Mouse (Mus musculus): ENCODE data around the gene Syap1. TPM values are rescaled to one million over a fixed set of nuclear protein-coding genes. Genes with fewer than 3 reads are reported as not detected.
A peak's percentile ranks its signal among the peaks of the same experiment; 100 is the strongest.
"Not testable (repeated sequence)": the region's sequence is repeated elsewhere in the genome, so short reads cannot be mapped to it uniquely, and the experiment has no call there.

The Syap1 gene
- polyA plus RNA-seq, 1 experiment from 2014 or later, result 20.5 TPM

DNA sequence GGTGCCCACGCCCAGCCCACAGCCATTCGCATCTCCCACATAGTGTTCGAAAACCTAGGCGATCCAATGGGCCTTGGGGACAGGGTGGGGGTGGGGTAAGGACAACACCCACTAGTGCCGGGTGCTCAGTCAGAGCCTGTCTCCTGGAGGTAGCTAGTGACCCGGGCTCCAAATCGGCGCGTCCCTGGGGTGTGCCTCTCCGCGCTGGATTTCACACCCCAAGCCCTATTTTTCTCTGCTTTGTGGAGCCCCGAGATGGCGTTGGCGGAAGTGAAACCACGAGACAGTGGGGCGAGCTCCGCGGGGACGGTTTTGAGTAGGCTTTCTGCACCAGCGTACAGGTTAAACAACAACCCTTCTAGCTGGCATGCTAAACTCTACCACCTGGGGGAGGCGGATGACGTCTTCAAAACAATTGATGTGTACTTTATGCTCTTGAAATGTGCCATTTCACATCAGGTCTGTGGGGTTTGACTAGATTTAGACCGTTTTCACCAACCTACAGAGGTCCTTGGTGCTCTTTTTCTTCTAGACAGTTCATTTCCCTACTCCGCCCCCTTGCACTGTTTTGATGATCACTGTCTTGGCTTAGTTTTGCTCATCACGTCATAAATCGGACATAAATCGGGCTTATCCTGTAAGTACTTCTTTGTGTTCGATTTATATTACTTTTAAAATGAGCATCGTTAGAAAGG lies 13.9 kb upstream of the Syap1 start:
- Histone ChIP-seq H3K4me2 (ENCODE audit: low read depth, low read length) (peak overlapping the region; percentile 71), H3K27ac (ENCODE audit: low read depth) (peak overlapping the region; percentile 92), H3K4me3 (ENCODE audit: low read depth, low read length) (peak overlapping the region; percentile 61), H3K36me3 (replicated peaks; ENCODE audit: insufficient read depth, low read length) (no peaks in the 10 kb centered on the region), H3K9me3 (ENCODE audit: low read length) (no peaks in the 10 kb centered on the region), H3K9ac (replicated peaks) (peak overlapping the region; percentile 71), H3K4me1 (ENCODE audit: insufficient read depth) (no peaks in the 10 kb centered on the region), H3K27me3 (ENCODE audit: insufficient read depth, low read length) (no peaks in the 10 kb centered on the region)
- TF ChIP-seq CTCF (IDR thresholded peaks at IDR 0.05; ENCODE audit: low read depth) (peak; percentile 15; the same call in 1 of the 2 replicates), EP300 (IDR thresholded peaks at IDR 0.05; ENCODE audit: low read depth) (no peak)
- DNase-seq (no peak), ATAC-seq (peak; percentile 86)
- WGBS (ENCODE audit: insufficient replicate concordance), result 18% methylated on average over 28 of the region's 29 CpGs

DNA sequence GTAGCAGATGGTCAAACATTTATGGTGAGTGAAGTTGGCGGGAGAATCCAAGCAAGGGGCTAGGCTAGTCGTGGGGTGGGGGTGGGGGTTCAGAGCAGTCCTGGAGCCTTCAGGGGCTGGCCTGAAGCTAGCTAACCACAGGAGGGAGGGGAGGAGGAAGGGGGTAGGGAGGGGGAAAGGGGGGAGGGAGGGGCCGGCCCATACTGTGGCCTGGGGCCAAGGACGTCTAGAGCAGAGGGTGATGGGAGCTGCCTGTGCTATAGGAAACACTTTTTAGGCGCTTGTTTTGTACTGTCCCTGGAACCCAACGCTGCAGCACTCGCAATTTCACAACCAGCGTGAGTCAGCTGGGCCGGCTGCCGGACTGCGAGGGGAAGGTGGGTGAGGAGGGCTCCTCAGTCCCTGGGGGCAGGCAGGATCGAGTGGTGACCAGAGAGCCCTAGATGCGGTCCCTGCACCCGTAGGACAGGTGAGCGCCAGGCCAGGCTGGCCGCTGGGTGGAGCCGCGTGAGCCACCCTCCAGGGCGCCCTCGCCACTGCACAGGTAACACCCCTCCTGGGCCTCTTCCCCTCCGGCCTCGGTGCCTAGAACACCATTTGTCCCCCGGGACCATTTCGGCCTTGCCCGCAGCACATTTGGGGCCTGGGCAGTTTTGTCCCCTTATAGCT lies 13.3 kb upstream of the Syap1 start:
- no peaks in the 10 kb centered on the region for H3K4me1 ChIP-seq (ENCODE audit: insufficient read depth)
- DNase-seq, result peak; percentile 60
- H3K27me3 ChIP-seq (ENCODE audit: insufficient read depth, low read length), result no peaks in the 10 kb centered on the region
- H3K4me2 ChIP-seq (ENCODE audit: low read depth, low read length), result peak overlapping the region; percentile 71
- TF ChIP-seq EP300 (IDR thresholded peaks at IDR 0.05; ENCODE audit: low read depth) (no peak), CTCF (IDR thresholded peaks at IDR 0.05; ENCODE audit: low read depth) (no peak)
- peak; percentile 87 for ATAC-seq
- 20% methylated on average over 20 of the region's 25 CpGs for WGBS (ENCODE audit: insufficient replicate concordance)
- H3K36me3 ChIP-seq (replicated peaks; ENCODE audit: insufficient read depth, low read length), result no peaks in the 10 kb centered on the region
- H3K27ac ChIP-seq (ENCODE audit: low read depth), result peak overlapping the region; percentile 92
- peak overlapping the region; percentile 61 for H3K4me3 ChIP-seq (ENCODE audit: low read depth, low read length)
- H3K9me3 ChIP-seq (ENCODE audit: low read length), result no peaks in the 10 kb centered on the region
- H3K9ac ChIP-seq (replicated peaks), result peak overlapping the region; percentile 71

DNA sequence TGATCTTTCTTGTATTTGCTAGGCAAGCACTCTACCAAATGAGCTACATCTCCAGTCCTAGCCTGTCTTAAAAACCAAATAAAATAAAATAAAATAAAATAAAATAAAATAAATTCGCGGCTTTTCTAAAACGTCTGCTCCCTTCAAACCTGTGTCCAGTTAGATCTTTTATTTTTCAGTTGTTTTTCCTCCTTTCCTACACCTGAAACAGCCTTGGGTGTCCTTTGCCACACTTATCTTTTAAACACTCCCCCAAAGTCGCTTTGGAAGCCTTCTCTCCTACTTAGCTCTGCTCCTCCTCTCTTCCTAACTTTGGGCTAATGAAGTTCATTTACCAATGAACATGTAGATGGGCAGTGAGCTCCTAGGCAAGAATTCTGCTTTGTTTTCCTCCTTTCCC lies 12.7 kb upstream of the Syap1 start, which contains the start of gene Ctps2:
TSS of gene Ctps2 (plus strand) at position 301 of the 400 bp plus-strand sequence.
- ATAC-seq (no peak), DNase-seq (no peak)
- Histone ChIP-seq H3K27ac (ENCODE audit: low read depth) (peak within 1 kb of the TSS; percentile 92), H3K9ac (replicated peaks) (peak within 1 kb of the TSS; percentile 71), H3K4me1 (ENCODE audit: insufficient read depth) (no peaks in the 10 kb centered on the region), H3K4me2 (ENCODE audit: low read depth, low read length) (peak within 1 kb of the TSS; percentile 71), H3K4me3 (ENCODE audit: low read depth, low read length) (peak within 1 kb of the TSS; percentile 61), H3K9me3 (ENCODE audit: low read length) (no peaks in the 10 kb centered on the region), H3K36me3 (replicated peaks; ENCODE audit: insufficient read depth, low read length) (no peaks in the 10 kb centered on the region), H3K27me3 (ENCODE audit: insufficient read depth, low read length) (no peaks in the 10 kb centered on the region)
- TF ChIP-seq CTCF (IDR thresholded peaks at IDR 0.05; ENCODE audit: low read depth) (no peak), EP300 (IDR thresholded peaks at IDR 0.05; ENCODE audit: low read depth) (no peak)
- whole genome bisulfite sequencing (ENCODE audit: insufficient replicate concordance), result 27% methylated on average over 4 of the region's 4 CpGs

DNA sequence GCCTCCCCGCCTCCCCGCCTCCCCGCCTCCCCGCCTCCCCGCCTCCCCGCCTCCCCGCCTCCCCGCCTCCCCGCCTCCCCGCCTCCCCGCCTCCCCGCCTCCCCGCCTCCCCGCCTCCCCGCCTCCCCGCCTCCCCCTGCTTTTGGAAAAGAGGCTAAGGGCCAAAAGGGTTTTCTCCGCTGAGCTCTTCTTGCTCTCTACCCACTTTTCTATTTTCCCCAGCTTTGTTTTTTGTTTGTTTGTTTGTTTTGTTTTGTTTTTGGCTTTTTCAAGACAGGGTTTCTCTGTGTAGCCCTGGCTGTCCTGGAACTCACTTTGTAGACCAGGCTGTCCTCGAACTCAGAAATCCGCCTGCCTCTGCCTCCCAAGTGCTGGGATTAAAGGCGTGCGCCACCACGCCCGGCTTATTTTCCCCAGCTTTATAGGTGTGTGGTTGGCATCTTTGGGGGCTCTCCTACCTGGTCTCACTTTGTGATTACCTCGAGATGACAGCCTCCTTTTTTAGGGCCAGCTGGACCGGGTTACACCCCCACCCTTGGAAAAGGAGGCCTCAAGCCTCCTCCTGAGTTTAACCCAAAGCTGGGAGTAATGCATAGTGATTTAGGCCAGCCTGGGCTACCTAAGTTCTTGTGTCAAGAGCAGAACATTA lies 452 bp upstream of the Syap1 start:
- peak overlapping the region; percentile 15; the same call in 1 of the 2 replicates for H3K4me2 ChIP-seq (ENCODE audit: low read depth, low read length)
- H3K4me3 ChIP-seq (ENCODE audit: low read depth, low read length); H3K4me1 ChIP-seq (ENCODE audit: insufficient read depth); H3K9ac ChIP-seq (replicated peaks); H3K9me3 ChIP-seq (ENCODE audit: low read length); H3K27ac ChIP-seq (ENCODE audit: low read depth); H3K27me3 ChIP-seq (ENCODE audit: insufficient read depth, low read length); ATAC-seq; H3K36me3 ChIP-seq (replicated peaks; ENCODE audit: insufficient read depth, low read length): not testable (repeated sequence)
- DNase-seq, result peak; percentile 19
- 63% methylated on average over 8 of the region's 25 CpGs for WGBS (ENCODE audit: insufficient replicate concordance)

DNA sequence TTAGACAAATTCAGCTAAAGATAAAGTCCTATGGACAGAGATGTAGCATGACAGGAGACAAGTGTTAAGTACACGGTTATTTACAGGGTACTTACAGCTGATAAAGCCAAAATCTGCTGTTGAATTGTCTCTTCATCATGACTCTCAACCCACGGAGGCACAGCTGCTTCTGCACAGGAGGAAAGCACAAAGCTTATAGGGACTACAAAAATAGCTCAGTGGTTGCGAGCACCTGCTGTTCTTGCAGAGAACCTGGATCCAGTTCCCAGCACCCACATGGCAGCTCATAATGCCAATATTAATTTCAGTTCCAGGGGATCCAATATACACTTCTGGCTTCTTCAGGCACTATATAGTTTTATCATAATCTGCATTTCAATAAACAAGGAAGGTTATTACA lies 10.0 kb downstream of the Syap1 start:
- WGBS (ENCODE audit: insufficient replicate concordance), result 75% methylated on average over 3 of the region's 3 CpGs
- no peak for ATAC-seq

DNA sequence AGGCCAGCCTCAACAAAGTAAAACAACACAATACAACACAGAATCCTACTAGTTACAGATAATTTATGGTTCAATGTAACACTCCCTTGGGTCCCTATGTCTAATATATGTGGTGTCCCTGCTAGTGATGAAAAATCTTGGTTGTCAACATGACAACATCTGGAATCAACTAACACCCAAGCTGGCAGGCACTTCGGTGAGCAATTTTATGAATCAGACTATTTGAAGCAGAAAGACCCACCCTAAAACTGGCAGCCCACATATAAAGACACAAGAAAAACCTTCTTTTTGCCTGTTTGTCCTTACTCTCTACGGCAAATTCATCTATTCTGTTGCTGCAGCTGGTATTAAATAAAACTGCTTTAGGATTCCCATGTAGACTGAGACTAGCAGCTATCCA lies 14.5 kb downstream of the Syap1 start:
- 77% methylated on average over 2 of the region's 2 CpGs for WGBS (ENCODE audit: insufficient replicate concordance)
- H3K27ac ChIP-seq (ENCODE audit: low read depth), result no peak overlapping the region
- no peak overlapping the region for H3K9ac ChIP-seq (replicated peaks)
- DNase-seq, result no peak
- no peak for ATAC-seq
- H3K4me3 ChIP-seq (ENCODE audit: low read depth, low read length), result no peak overlapping the region
- no peak overlapping the region for H3K4me2 ChIP-seq (ENCODE audit: low read depth, low read length)
- no peaks in the 10 kb centered on the region for H3K4me1 ChIP-seq (ENCODE audit: insufficient read depth)
- H3K36me3 ChIP-seq (replicated peaks; ENCODE audit: insufficient read depth, low read length), result peaks cover 8% of the 10 kb centered on the region; the same call in 1 of the 2 replicates
- TF ChIP-seq EP300 (IDR thresholded peaks at IDR 0.05; ENCODE audit: low read depth) (no peak), CTCF (IDR thresholded peaks at IDR 0.05; ENCODE audit: low read depth) (no peak)
- no peaks in the 10 kb centered on the region for H3K9me3 ChIP-seq (ENCODE audit: low read length)
- no peaks in the 10 kb centered on the region for H3K27me3 ChIP-seq (ENCODE audit: insufficient read depth, low read length)

More for the DNA sequence above, 10.0 kb downstream of the Syap1 start:
- no peak overlapping the region for H3K4me2 ChIP-seq (ENCODE audit: low read depth, low read length)
- peaks cover 3% of the 10 kb centered on the region; the same call in 1 of the 2 replicates for H3K36me3 ChIP-seq (replicated peaks; ENCODE audit: insufficient read depth, low read length)
- no peaks in the 10 kb centered on the region for H3K27me3 ChIP-seq (ENCODE audit: insufficient read depth, low read length)
- DNase-seq, result no peak
- H3K27ac ChIP-seq (ENCODE audit: low read depth), result no peak overlapping the region
- TF ChIP-seq CTCF (IDR thresholded peaks at IDR 0.05; ENCODE audit: low read depth) (no peak), EP300 (IDR thresholded peaks at IDR 0.05; ENCODE audit: low read depth) (no peak)
- no peak overlapping the region for H3K9ac ChIP-seq (replicated peaks)
- H3K4me3 ChIP-seq (ENCODE audit: low read depth, low read length), result no peak overlapping the region
- H3K9me3 ChIP-seq (ENCODE audit: low read length), result no peaks in the 10 kb centered on the region
- H3K4me1 ChIP-seq (ENCODE audit: insufficient read depth), result no peaks in the 10 kb centered on the region
